Mouse (Mus musculus): ENCODE results near the gene Zfp947.

The Zfp947 gene

GRCm38 (mm10) chr17:22165722-22166294 lies at the start of gene Zfp947:
Zfp947 (minus strand) TSS chr17:22166190.
- under 1% methylated on average over 16 of the region's 16 CpGs for WGBS

- 11% methylated on average over 3 of the region's 3 CpGs for WGBS
Observed at GRCm38 (mm10) chr17:22165304-22165703, 686 bp downstream of the Zfp947 start.

- WGBS, result 62% methylated on average over 4 of the region's 4 CpGs
Observed at GRCm38 (mm10) chr17:22153951-22154350, 12.0 kb downstream of the Zfp947 start.

Data from cerebral cortex, adult 2 months (tissue).